Mouse (Mus musculus) kidney, embryonic 15.5 days (tissue): ENCODE data around the gene Ndrg3. TPM values are rescaled to one million over a fixed set of nuclear protein-coding genes. Genes with fewer than 3 reads are reported as not detected.

Experiments
- polyA plus RNA-seq: library from polyadenylated mRNA; unstranded; fragments of >200 nt; fragmentation: Nextera tagmentation; extraction: Ambion mirVana; gene quantifications from 2 replicates; pipeline ENCODE4 v1.2.1, GENCODE M21; 2015

Ndrg3 gene
- polyA plus RNA-seq, 1 experiment from 2014 or later: 49.8 TPM

Other genes starting within 250 kb of the Ndrg3 start
- gene Myl9, start 216.6 kb downstream of the Ndrg3 start, polyA plus RNA-seq: 305 and 466 TPM in 2 replicates
- gene Tgif2, start 152.0 kb downstream of the Ndrg3 start, polyA plus RNA-seq: 62.2 and 68.5 TPM in 2 replicates
- 8.6 and 9.8 TPM in 2 replicates for gene 4930518I15Rik, start 134.1 kb downstream of the Ndrg3 start, polyA plus RNA-seq
- 174 and 181 TPM in 2 replicates for gene Rab5if, start 128.9 kb downstream of the Ndrg3 start, polyA plus RNA-seq
- gene Sla2, start 104.9 kb downstream of the Ndrg3 start, polyA plus RNA-seq: 0.22 and 0.30 TPM in 2 replicates
- gene Dsn1, start 15.1 kb upstream of the Ndrg3 start, polyA plus RNA-seq: 37.6 and 39.6 TPM in 2 replicates
- 3.5 and 4.2 TPM in 2 replicates for gene Soga1, start 87.2 kb upstream of the Ndrg3 start, polyA plus RNA-seq
- gene Tldc2, start 95.0 kb upstream of the Ndrg3 start, polyA plus RNA-seq: 0.27 TPM in 1 of 2 replicates, not detected in the other
- 25.3 and 27.2 TPM in 2 replicates for gene Samhd1, start 143.2 kb upstream of the Ndrg3 start, polyA plus RNA-seq
- gene Rbl1, start 212.5 kb upstream of the Ndrg3 start, polyA plus RNA-seq: 26.8 and 26.9 TPM in 2 replicates